Mouse (Mus musculus) liver, embryonic 16.5 days (tissue): ENCODE measurements at regions not wholly inside any gene's neighbourhood (a gene's known extent, or its start where the extent isn't known, plus 50 kb on each side); places are given as distances from the start of the nearest gene placed in this dataset.

ENCODE experiments used
- ATAC-seq: fragments of 200-750 bp; cut with Nextera tagmentation; 2 replicates; pipeline ENCODE4 v1.8.0; 2017; ENCODE audit warnings: low read depth, mild to moderate bottlenecking, moderate number of reproducible peaks, moderate library complexity
- H3K27ac ChIP-seq: fragments of 300-500 bp; sonication (generic); 2 replicates; pipeline ENCODE4 v1.5.1; 2014; ENCODE audit warnings: mild to moderate bottlenecking, low read length
- H3K27me3 ChIP-seq: fragments of 300-500 bp; sonication (generic); 2 replicates; pipeline ENCODE4 v1.6.1; 2014; ENCODE audit warnings: low read depth, low read length, mixed read lengths; ENCODE audit not compliant: control insufficient read depth, insufficient read depth
- H3K36me3 ChIP-seq: fragments of 300-500 bp; sonication (generic); 2 replicates; pipeline ENCODE4 v1.6.1; 2014; ENCODE audit warnings: mild to moderate bottlenecking; ENCODE audit not compliant: control insufficient read depth, insufficient read depth
- H3K4me1 ChIP-seq: fragments of 300-500 bp; sonication (generic); 2 replicates; pipeline ENCODE4 v1.6.1; 2014; ENCODE audit warnings: low read depth, low read length, mixed read lengths; ENCODE audit not compliant: control insufficient read depth
- H3K4me2 ChIP-seq: fragments of 300-500 bp; sonication (generic); 2 replicates; pipeline ENCODE4 v1.6.1; 2014; ENCODE audit warnings: low read depth, low read length, mixed read lengths
- H3K4me3 ChIP-seq: fragments of 300-500 bp; sonication (generic); 2 replicates; pipeline ENCODE4 v1.5.1; 2014; ENCODE audit warnings: low read depth, mild to moderate bottlenecking, low read length
- H3K9ac ChIP-seq: fragments of 300-500 bp; sonication (generic); 2 replicates; pipeline ENCODE4 v1.6.1; 2014; ENCODE audit warnings: low read depth, low read length
- H3K9me3 ChIP-seq: fragments of 300-500 bp; sonication (generic); replicated peaks from 2 replicates; pipeline ENCODE4 v1.6.1; 2016; ENCODE audit warnings: low read length; ENCODE audit not compliant: control insufficient read depth
- WGBS: fragments of 180-500 bp; shearing (Covaris S2); extraction: QIAGEN DNeasy Blood & Tissue Kit; methylation state at CpG from one replicate; pipeline ENCODE4 v1.1.7; 2014; ENCODE audit not compliant: insufficient replicate concordance; 5-methylcytosine and 5-hydroxymethylcytosine counted together

GRCm38 (mm10) chr5:74777381-74778075 is 74.8 kb upstream of the Lnx1 start:
- H3K4me2 ChIP-seq, result no peak overlapping the region
- ATAC-seq, result no peak
- 59% methylated on average over 10 of the region's 10 CpGs for WGBS
- no peaks in the 10 kb centered on the region for H3K9me3 ChIP-seq
- no peak overlapping the region for H3K27ac ChIP-seq
- no peaks in the 10 kb centered on the region for H3K36me3 ChIP-seq
- H3K4me1 ChIP-seq, result no peaks in the 10 kb centered on the region
- H3K27me3 ChIP-seq, result no peaks in the 10 kb centered on the region
- H3K4me3 ChIP-seq, result no peak overlapping the region
- H3K9ac ChIP-seq, result no peak overlapping the region

GRCm38 (mm10) chr5:74776081-74776480 is 73.4 kb upstream of the Lnx1 start:
- H3K4me2 ChIP-seq, result no peak overlapping the region
- no peak overlapping the region for H3K9ac ChIP-seq
- no peaks in the 10 kb centered on the region for H3K36me3 ChIP-seq
- no peak overlapping the region for H3K4me3 ChIP-seq
- no peaks in the 10 kb centered on the region for H3K4me1 ChIP-seq
- H3K27me3 ChIP-seq, result no peaks in the 10 kb centered on the region
- no peak overlapping the region for H3K27ac ChIP-seq
- no peak for ATAC-seq
- 59% methylated on average over 3 of the region's 3 CpGs for WGBS
- H3K9me3 ChIP-seq, result no peaks in the 10 kb centered on the region

- Histone ChIP-seq H3K27ac (no peak overlapping the region), H3K4me1 (no peaks in the 10 kb centered on the region), H3K4me2 (no peak overlapping the region), H3K27me3 (no peaks in the 10 kb centered on the region), H3K36me3 (no peaks in the 10 kb centered on the region), H3K9ac (no peak overlapping the region), H3K9me3 (no peaks in the 10 kb centered on the region), H3K4me3 (no peak overlapping the region)
- ATAC-seq, result no peak
- WGBS, result 49% methylated on average over 3 of the region's 3 CpGs
These were observed 72.9 kb upstream of the Lnx1 start for GRCm38 (mm10) chr5:74775596-74775995.

- Histone ChIP-seq H3K9me3 (no peaks in the 10 kb centered on the region), H3K9ac (no peak overlapping the region), H3K27ac (no peak overlapping the region), H3K36me3 (no peaks in the 10 kb centered on the region), H3K4me2 (no peak overlapping the region), H3K4me1 (no peaks in the 10 kb centered on the region), H3K4me3 (no peak overlapping the region), H3K27me3 (no peaks in the 10 kb centered on the region)
- WGBS, result 67% methylated on average over 14 of the region's 14 CpGs
- no peak for ATAC-seq
These were observed 71.1 kb upstream of the Lnx1 start for GRCm38 (mm10) chr5:74773558-74774429.

- H3K27ac ChIP-seq, result no peak overlapping the region
- H3K4me3 ChIP-seq, result no peak overlapping the region
- no peak overlapping the region for H3K9ac ChIP-seq
- 45% methylated on average over 7 of the region's 7 CpGs for WGBS
- no peaks in the 10 kb centered on the region for H3K36me3 ChIP-seq
- H3K27me3 ChIP-seq, result no peaks in the 10 kb centered on the region
- H3K4me2 ChIP-seq, result no peak overlapping the region
- no peaks in the 10 kb centered on the region for H3K4me1 ChIP-seq
- H3K9me3 ChIP-seq, result no peaks in the 10 kb centered on the region
- ATAC-seq, result no peak
These were observed 68.4 kb upstream of the Lnx1 start for GRCm38 (mm10) chr5:74771121-74771520.

GRCm38 (mm10) chr5:74769023-74769422 is 66.3 kb upstream of the Lnx1 start:
- no peak overlapping the region for H3K4me2 ChIP-seq
- no peaks in the 10 kb centered on the region for H3K4me1 ChIP-seq
- ATAC-seq, result no peak
- H3K36me3 ChIP-seq, result no peaks in the 10 kb centered on the region
- no peak overlapping the region for H3K27ac ChIP-seq
- H3K4me3 ChIP-seq, result no peak overlapping the region
- no peak overlapping the region for H3K9ac ChIP-seq
- no peaks in the 10 kb centered on the region for H3K9me3 ChIP-seq
- WGBS, result 52% methylated on average over 5 of the region's 5 CpGs
- H3K27me3 ChIP-seq, result no peaks in the 10 kb centered on the region

- Histone ChIP-seq H3K9ac (no peak overlapping the region), H3K9me3 (no peaks in the 10 kb centered on the region), H3K4me2 (no peak overlapping the region), H3K27ac (no peak overlapping the region), H3K27me3 (no peaks in the 10 kb centered on the region), H3K36me3 (no peaks in the 10 kb centered on the region), H3K4me3 (no peak overlapping the region), H3K4me1 (no peaks in the 10 kb centered on the region)
- 68% methylated on average over 8 of the region's 8 CpGs for WGBS
- no peak for ATAC-seq
These were observed 65.3 kb upstream of the Lnx1 start for GRCm38 (mm10) chr5:74767993-74768392.

- Histone ChIP-seq H3K4me2 (no peak overlapping the region), H3K9ac (no peak overlapping the region), H3K4me3 (no peak overlapping the region), H3K9me3 (no peaks in the 10 kb centered on the region), H3K27ac (no peak overlapping the region), H3K27me3 (no peaks in the 10 kb centered on the region), H3K36me3 (no peaks in the 10 kb centered on the region), H3K4me1 (no peaks in the 10 kb centered on the region)
- WGBS, result 60% methylated on average over 8 of the region's 8 CpGs
- no peak for ATAC-seq
These were observed 63.5 kb upstream of the Lnx1 start for GRCm38 (mm10) chr5:74766211-74766610.

- H3K27ac ChIP-seq, result no peak overlapping the region
- no peak overlapping the region for H3K4me2 ChIP-seq
- no peaks in the 10 kb centered on the region for H3K27me3 ChIP-seq
- H3K9me3 ChIP-seq, result no peaks in the 10 kb centered on the region
- H3K36me3 ChIP-seq, result no peaks in the 10 kb centered on the region
- ATAC-seq, result no peak
- no peak overlapping the region for H3K4me3 ChIP-seq
- no peak overlapping the region for H3K9ac ChIP-seq
- H3K4me1 ChIP-seq, result no peaks in the 10 kb centered on the region
- WGBS, result 62% methylated on average over 9 of the region's 9 CpGs
These were observed 62.5 kb upstream of the Lnx1 start for GRCm38 (mm10) chr5:74765061-74765767.
